Mouse (Mus musculus): ENCODE results near the gene Tlr12.
"Not testable (repeated sequence)": the region's sequence is repeated elsewhere in the genome, so short reads cannot be mapped to it uniquely, and the experiment has no call there.

Tlr12 gene

DNA sequence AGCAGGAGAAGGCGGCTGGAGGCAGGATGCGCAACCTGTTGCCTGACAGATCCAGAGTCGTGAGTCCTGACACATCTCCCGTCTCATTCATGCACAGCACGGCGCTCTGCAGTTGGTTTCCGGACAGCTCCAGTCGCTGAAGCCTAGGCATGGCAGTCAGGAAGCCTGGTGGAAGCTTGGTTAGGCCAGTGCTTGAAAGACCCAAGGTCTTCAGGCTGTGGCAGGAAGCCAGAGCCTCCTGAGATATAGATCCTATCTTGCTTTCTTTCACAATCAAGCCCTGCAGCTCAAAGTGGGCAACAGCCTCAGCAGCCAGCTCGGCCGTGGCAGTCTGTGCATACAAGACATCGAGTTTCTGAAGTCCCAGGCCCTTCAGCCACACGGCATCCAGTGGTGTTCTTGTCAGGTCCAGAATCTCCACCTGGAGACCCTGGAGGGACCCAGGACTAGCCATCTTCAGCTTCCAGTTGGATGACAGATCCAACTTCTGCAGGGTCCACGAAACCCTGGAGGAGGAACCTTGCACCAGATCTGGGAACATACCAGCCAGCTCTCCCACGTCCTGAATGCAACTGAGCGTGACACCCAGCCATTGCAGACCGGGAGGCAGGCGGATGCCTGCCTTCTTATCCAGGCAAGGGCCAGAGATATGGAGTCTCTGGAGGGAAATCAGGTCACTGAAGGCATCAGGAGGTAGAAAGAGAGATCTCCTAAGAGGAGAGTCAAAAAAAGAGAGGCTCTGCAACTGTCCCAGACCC, 877 bp downstream of the Tlr12 start:
- no peak for DNase-seq

DNA sequence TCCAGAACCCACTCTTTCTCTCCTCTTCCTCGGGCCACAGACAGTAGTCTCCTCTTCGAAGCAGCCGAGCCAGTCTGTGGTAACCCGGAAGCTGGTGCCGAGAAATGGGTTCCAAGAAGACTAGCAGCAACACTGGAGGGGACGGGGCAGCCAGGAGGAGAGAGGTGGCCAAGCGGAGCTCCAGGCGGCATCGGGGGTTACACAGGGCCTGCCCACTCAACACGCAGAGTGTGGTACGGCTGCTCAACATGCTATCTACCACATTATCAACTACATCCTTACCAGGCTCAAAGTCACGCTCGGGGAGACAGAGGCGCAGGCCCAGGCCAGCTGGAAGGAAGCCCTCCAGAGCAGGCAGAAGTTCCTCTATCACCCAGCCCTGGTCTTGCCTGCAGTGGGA, 2.7 kb downstream of the Tlr12 start:
- DNase-seq, result no peak

- peak; percentile 53 to 67 for DNase-seq
Measured at GRCm38 (mm10) chr4:128613326-128613725, 5.1 kb downstream of the Tlr12 start.

GRCm38 (mm10) chr4:128611726-128612125, 6.7 kb downstream of the Tlr12 start:
- not testable (repeated sequence) for DNase-seq

DNA sequence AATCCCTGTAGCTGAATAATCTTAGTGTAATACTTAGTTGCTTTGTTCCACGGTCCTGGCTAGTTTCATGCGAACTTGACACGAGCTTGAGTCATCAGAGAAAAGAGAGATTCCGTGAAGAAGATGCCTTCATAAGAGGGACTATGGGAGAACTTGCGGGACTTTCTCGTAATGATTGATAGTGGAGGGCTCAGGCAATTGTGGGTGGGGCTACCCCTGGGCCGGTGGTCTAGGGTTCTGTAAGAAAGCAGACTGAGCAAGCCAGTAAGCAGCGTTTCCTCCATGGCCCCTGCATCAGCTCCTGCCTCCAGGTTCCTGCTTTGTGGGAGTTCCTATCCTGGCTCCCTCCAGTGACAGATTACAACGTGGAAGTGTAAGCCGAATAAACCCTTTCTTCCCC, 7.7 kb downstream of the Tlr12 start:
- peak in 1 of 2 experiments; percentile 10 for DNase-seq

DNA sequence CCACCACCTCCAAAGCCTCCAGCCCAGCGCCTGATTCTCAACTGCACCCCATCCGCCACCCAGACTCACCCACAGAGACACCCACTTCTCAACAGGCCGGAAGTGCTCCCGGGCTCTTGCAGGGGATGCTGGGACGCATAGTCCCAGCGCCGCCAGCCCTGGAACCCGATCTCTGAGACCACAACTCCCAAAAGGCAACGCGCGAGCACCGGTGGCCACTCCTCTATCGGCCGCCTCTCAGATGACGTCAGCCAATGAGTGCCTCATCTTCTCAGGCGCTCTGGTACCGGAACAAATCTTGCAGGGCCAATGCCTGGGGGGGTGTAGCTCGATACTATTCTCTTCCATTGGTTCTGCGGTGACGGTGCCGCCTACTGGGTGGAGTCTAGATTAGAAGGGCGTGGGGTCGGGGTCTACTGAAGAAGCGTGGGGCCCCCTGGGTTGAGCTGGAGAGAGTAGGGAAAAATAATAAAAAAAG, 8.5 kb downstream of the Tlr12 start, which contains the start of gene Zscan20:
Gene Zscan20, minus strand, starts transcription at position 174 of the 478 bp plus-strand sequence.
- peak; percentile 93 to 94 for DNase-seq

GRCm38 (mm10) chr4:128609276-128609924, 9.0 kb downstream of the Tlr12 start:
- peak in 1 of 2 experiments; percentile 12 for DNase-seq

- no peak for DNase-seq
Measured at GRCm38 (mm10) chr4:128607661-128608060, 10.8 kb downstream of the Tlr12 start.

- DNase-seq, result no peak
Measured at GRCm38 (mm10) chr4:128606586-128606985, 11.8 kb downstream of the Tlr12 start.

- DNase-seq, result no peak
Measured at GRCm38 (mm10) chr4:128597801-128598560, 20.4 kb downstream of the Tlr12 start.

GRCm38 (mm10) chr4:128594062-128594461, 24.4 kb downstream of the Tlr12 start:
- DNase-seq, result no peak

GRCm38 (mm10) chr4:128593286-128593685, 25.1 kb downstream of the Tlr12 start:
- no peak for DNase-seq

DNA sequence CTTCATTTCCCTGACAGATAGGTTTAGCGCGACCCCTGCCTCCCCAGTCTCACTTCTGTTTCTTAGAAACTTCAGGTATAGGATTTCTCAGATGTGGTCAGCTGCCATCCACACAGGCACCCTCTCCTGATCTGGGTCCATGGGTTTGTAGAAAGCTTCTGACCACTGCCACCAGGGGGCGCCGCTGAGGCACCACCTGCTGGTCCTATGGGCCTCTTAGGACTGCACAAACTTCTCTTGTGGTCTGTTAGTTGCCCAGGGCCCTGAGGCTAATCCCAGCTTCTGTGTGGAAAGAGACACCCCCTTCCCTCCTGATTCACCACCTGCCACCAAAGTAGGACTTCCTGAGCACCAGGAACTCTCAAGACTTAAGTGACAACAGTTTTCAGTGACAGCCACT, 39.2 kb downstream of the Tlr12 start:
- no peak for DNase-seq

GRCm38 (mm10) chr4:128575811-128576210, 42.6 kb downstream of the Tlr12 start:
- no peak for DNase-seq
